Mouse (Mus musculus) hindbrain, embryonic 14.5 days (tissue): ENCODE measurements around the gene Erich4. TPM values are rescaled to one million over a fixed set of nuclear protein-coding genes. Genes with fewer than 3 reads are reported as not detected.
"Not testable (repeated sequence)": the region's sequence is repeated elsewhere in the genome, so short reads cannot be mapped to it uniquely, and the experiment has no call there.

Source experiments
- ATAC-seq: fragments of 200-750 bp; cut with Nextera tagmentation; 2 replicates; pipeline ENCODE4 v1.8.0; 2017; ENCODE audit warnings: moderate number of reproducible peaks, mild to moderate bottlenecking, moderate TSS enrichment, moderate library complexity; ENCODE audit not compliant: low FRiP score
- DNase-seq: peaks from one replicate; pipeline ENCODE4 v3.0.0-alpha.2; 2015; ENCODE audit warnings: low spot score
- H3K27ac ChIP-seq: fragments of 300-500 bp; sonication (generic); 2 replicates; pipeline ENCODE4 v1.5.1; 2014; ENCODE audit warnings: mild to moderate bottlenecking, moderate library complexity
- H3K27me3 ChIP-seq: fragments of 300-500 bp; sonication (generic); 2 replicates; pipeline ENCODE4 v1.6.1; 2014; ENCODE audit warnings: mild to moderate bottlenecking, low read length, mixed read lengths; ENCODE audit not compliant: control insufficient read depth, insufficient read depth
- H3K36me3 ChIP-seq: fragments of 300-500 bp; sonication (generic); replicated peaks from 2 replicates; pipeline ENCODE4 v1.6.1; 2014; ENCODE audit not compliant: control insufficient read depth, insufficient read depth
- H3K4me1 ChIP-seq: fragments of 300-500 bp; sonication (generic); replicated peaks from 2 replicates; pipeline ENCODE4 v1.6.1; 2014; ENCODE audit warnings: antibody characterized with exemption, low read length, mixed read lengths; ENCODE audit not compliant: control insufficient read depth, insufficient read depth
- H3K4me2 ChIP-seq: fragments of 300-500 bp; sonication (generic); replicated peaks from 2 replicates; pipeline ENCODE4 v1.6.1; 2014; ENCODE audit warnings: mild to moderate bottlenecking, moderate library complexity
- H3K4me3 ChIP-seq: fragments of 300-500 bp; sonication (generic); replicated peaks from 2 replicates; pipeline ENCODE4 v1.5.1; 2014; ENCODE audit warnings: mild to moderate bottlenecking, low read length
- H3K9ac ChIP-seq: fragments of 300-500 bp; sonication (generic); 2 replicates; pipeline ENCODE4 v1.6.1; 2014
- H3K9me3 ChIP-seq: fragments of 300-500 bp; sonication (generic); 2 replicates; pipeline ENCODE4 v1.6.1; 2016; ENCODE audit warnings: low read length; ENCODE audit not compliant: control insufficient read depth
- WGBS: fragments of 180-500 bp; shearing (Covaris S2); extraction: QIAGEN DNeasy Blood & Tissue Kit; methylation state at CpG from one replicate; pipeline ENCODE4 v1.1.7; 2014; 5-methylcytosine and 5-hydroxymethylcytosine counted together
- polyA plus RNA-seq: library from polyadenylated mRNA; unstranded; fragments of >200 nt; fragmentation: Nextera tagmentation; extraction: Ambion mirVana; gene quantifications from 2 replicates; pipeline ENCODE4 v1.2.1, GENCODE M21; 2014

The Erich4 gene
- polyA plus RNA-seq, 1 experiment from 2014 or later, result not detected

GRCm38 (mm10) chr7:25575105-25575504 lies 40.6 kb downstream of the Erich4 start:
- H3K4me2 ChIP-seq, result no peak overlapping the region
- ATAC-seq (no peak), DNase-seq (no peak)
- no peaks in the 10 kb centered on the region for H3K27me3 ChIP-seq
- no peaks in the 10 kb centered on the region for H3K36me3 ChIP-seq
- H3K9ac ChIP-seq, result no peak overlapping the region
- no peaks in the 10 kb centered on the region for H3K4me1 ChIP-seq
- no peak overlapping the region for H3K27ac ChIP-seq
- H3K4me3 ChIP-seq, result no peak overlapping the region
- no peaks in the 10 kb centered on the region for H3K9me3 ChIP-seq
- WGBS, result 80% methylated on average over 5 of the region's 5 CpGs

GRCm38 (mm10) chr7:25573806-25574205 lies 41.9 kb downstream of the Erich4 start:
- H3K9me3 ChIP-seq, H3K27ac ChIP-seq, H3K27me3 ChIP-seq, H3K4me3 ChIP-seq, H3K36me3 ChIP-seq, DNase-seq, ATAC-seq, H3K9ac ChIP-seq, H3K4me2 ChIP-seq, H3K4me1 ChIP-seq: not testable (repeated sequence)
- WGBS, result 74% methylated on average over 5 of the region's 5 CpGs

GRCm38 (mm10) chr7:25568721-25569120 lies 47.0 kb downstream of the Erich4 start:
- WGBS, result 96% methylated on average over 7 of the region's 7 CpGs
- no peak overlapping the region for H3K27ac ChIP-seq
- H3K27me3 ChIP-seq, result no peaks in the 10 kb centered on the region
- H3K4me3 ChIP-seq, result no peak overlapping the region
- no peaks in the 10 kb centered on the region for H3K4me1 ChIP-seq
- DNase-seq, result no peak
- no peaks in the 10 kb centered on the region for H3K9me3 ChIP-seq
- no peak for ATAC-seq
- no peak overlapping the region for H3K9ac ChIP-seq
- no peak overlapping the region for H3K4me2 ChIP-seq
- no peaks in the 10 kb centered on the region for H3K36me3 ChIP-seq

Other genes with a start within 250 kb of the Erich4 start
- not detected in 2 replicates for gene Cnfn, start 246.2 kb downstream of the Erich4 start, polyA plus RNA-seq
- 4.6 and 5.7 TPM in 2 replicates for gene Lipe, start 217.2 kb downstream of the Erich4 start, polyA plus RNA-seq
- 0.67 and 0.80 TPM in 2 replicates for gene Cxcl17, start 203.0 kb downstream of the Erich4 start, polyA plus RNA-seq
- gene Ceacam1, start 138.3 kb downstream of the Erich4 start, polyA plus RNA-seq, result 0.91 and 1.4 TPM in 2 replicates
- gene Ceacam2, start 76.0 kb downstream of the Erich4 start, polyA plus RNA-seq, result 0.21 TPM in 1 of 2 replicates, not detected in the other
- 43.3 and 43.8 TPM in 2 replicates for gene Dmac2, start 3.5 kb upstream of the Erich4 start, polyA plus RNA-seq
- 0.27 and 0.43 TPM in 2 replicates for gene B3gnt8, start 10.8 kb upstream of the Erich4 start, polyA plus RNA-seq
- gene Bckdha, start 43.1 kb upstream of the Erich4 start, polyA plus RNA-seq, result 33.0 and 37.3 TPM in 2 replicates
- gene Exosc5, start 43.3 kb upstream of the Erich4 start, polyA plus RNA-seq, result 31.5 and 39.7 TPM in 2 replicates
- gene Tmem91, start 59.3 kb upstream of the Erich4 start, polyA plus RNA-seq, result 54.1 and 64.8 TPM in 2 replicates
- gene B9d2, start 64.9 kb upstream of the Erich4 start, polyA plus RNA-seq, result 41.8 and 42.7 TPM in 2 replicates
- 0.82 and 1.1 TPM in 2 replicates for gene Tgfb1, start 71.1 kb upstream of the Erich4 start, polyA plus RNA-seq
- 41.9 and 43.5 TPM in 2 replicates for gene Ccdc97, start 103.2 kb upstream of the Erich4 start, polyA plus RNA-seq
- gene Hnrnpul1, start 138.9 kb upstream of the Erich4 start, polyA plus RNA-seq, result 54.7 and 55.2 TPM in 2 replicates
- 16.8 and 20.6 TPM in 2 replicates for gene Axl, start 172.8 kb upstream of the Erich4 start, polyA plus RNA-seq
- gene Cyp2s1, start 201.0 kb upstream of the Erich4 start, polyA plus RNA-seq, result 1.6 and 2.2 TPM in 2 replicates